Mouse (Mus musculus) kidney, adult 18-20 months (tissue): ENCODE results near the gene Kdelr2.

ENCODE experiments used
- DNase-seq: peaks from one replicate; pipeline ENCODE4 v3.0.0; 2021

Kdelr2 gene

DNA sequence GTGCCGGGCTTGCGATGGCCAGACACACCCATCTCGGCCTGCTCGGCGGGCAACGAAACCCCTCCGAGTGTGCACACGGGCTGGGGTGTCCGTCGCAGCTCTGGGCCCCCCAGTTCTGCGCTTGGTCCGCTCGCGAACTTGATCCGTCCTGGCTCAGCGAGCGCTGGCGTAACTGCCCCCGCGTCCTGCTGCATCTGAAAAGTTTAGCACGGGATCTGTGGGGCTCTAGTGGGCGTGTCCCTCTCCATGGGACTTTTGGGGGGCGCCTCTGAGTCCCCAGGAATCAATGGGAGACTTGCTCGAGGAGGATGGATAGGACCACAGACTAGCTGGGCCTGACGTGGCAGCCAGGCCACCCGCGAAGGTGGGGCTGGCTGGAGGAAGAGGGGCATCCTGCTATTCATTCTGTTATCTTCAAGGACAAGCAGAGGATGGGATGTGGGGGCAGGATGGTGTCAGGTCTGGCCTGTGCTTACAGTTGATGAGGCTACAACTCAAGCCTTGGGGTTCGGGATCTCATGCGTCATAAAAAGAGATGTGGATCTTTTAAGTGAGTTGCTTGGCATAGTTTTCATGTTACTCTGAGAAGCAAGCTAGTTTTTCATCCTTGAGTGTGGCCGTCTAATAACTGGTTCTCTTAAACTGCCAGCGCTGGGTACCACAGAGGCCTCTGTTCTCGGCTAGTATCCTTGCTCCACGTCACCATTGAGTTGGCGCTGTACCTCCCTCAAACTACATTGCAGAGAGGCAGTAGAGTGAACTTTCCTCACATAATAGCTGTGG is 701 bp downstream of the Kdelr2 start:
- peak; percentile 11 for DNase-seq

GRCm38 (mm10) chr5:143405200-143405599 is 1.6 kb downstream of the Kdelr2 start:
- peak; percentile 66 for DNase-seq

- no peak for DNase-seq
These were observed 2.9 kb downstream of the Kdelr2 start for GRCm38 (mm10) chr5:143406548-143406947.

GRCm38 (mm10) chr5:143409239-143409638 is 5.6 kb downstream of the Kdelr2 start:
- no peak for DNase-seq

GRCm38 (mm10) chr5:143410841-143411395 is 7.3 kb downstream of the Kdelr2 start:
- DNase-seq: no peak

- no peak for DNase-seq
These were observed 17.8 kb downstream of the Kdelr2 start for GRCm38 (mm10) chr5:143421484-143421883.

GRCm38 (mm10) chr5:143422990-143423389 is 19.4 kb downstream of the Kdelr2 start:
- DNase-seq: no peak

DNA sequence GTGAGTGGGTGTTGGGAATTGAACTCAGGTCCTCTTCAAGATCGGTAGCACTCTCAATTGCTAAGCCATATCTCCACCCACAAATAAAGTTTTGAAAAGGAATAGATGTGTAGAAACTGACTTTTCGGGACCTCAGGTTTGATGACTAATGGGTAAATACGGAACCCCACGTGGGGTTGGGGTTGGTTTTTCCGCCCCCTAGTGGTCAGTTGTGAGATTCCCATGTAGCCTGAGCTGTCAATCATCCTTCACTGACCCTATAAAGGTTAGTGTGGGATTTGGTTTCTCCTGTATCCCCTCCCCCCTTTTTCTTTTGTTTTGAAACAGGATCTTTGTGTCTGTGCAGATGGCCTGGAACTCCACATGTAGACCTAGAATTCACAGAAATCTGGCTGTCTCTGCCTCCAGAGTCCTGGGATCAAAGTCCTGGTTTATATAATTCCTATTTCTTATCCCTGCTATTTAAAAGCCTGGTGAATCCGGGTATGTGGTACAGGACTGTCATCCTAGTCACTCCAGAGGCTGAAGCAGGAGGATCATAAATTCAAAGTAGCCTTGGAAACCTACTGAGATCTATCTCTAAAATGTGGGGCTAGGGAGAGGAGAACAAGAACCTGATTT is 20.4 kb downstream of the Kdelr2 start:
- peak; percentile 66 for DNase-seq

DNA sequence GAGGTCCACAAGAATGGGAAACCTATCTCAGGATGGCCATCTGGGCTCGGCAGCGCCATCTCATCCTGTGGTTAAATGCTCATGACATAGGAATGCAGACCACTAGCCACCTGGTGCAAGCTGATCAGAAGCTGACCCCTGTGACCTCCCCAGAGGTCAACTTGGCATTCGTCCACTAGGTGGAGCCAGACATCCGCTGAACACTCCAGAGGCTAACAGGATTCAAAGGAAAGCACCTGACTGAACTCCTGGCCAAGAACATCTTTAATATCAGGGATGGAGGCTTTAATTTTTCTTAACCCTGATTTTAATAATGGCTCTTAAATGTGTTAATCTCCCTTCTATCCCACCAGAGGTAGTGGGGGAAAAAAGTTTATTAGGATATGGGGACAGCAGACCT is 30.8 kb downstream of the Kdelr2 start:
- DNase-seq: peak; percentile 76

- no peak for DNase-seq
These were observed 37.7 kb downstream of the Kdelr2 start for GRCm38 (mm10) chr5:143441298-143441697.

DNA sequence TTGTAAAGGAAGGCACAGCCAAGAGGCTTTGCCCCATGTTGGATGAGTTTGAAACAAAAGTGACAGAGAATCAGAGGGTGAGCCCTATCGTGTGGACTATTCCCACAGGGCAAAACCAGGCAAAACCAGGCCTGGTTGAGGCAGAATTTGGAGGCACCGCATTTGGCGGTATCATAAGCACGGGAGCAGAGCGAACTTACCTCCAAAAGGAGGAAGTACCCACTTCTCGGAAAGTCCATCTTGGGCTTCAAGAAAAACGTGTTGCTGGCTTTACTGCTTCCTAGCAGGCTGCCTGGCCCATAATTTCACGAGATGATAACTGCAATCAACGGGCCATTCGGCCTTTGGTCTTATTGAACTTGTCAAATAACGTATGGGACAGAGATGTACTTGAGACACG is 38.1 kb downstream of the Kdelr2 start:
- no peak for DNase-seq

- no peak for DNase-seq
These were observed 60.0 kb downstream of the Kdelr2 start for GRCm38 (mm10) chr5:143463671-143464070.

DNA sequence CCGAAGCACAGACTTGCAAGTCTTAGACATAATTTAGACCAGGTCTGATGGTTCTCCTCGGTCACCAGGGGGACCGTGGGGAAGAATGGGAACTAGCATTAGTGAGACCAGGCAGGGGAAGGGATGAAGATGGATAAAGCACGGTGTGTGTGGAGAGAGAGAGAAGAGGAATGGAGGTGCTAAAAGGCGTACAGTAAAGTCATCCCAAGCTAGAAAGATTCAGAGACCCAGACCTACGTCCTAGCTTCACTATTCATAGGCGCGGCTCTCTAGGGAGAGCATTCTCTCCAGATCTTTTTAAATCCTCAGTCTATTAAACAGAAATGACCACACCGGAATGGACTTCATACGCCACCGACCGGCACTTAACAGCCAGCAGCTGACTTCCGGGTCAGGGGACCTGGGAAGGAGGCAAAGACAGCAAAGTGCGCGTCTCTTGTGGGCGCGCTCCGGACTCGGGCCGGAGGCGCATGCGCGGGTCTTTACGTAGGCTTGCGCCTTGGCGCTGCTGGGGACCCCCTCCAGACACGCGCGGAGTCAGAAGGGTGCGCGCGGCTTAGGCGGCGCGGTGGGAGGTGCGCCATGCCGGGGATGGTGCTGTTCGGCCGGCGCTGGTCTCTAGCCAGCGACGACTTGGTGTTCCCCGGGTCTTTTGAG is 60.6 kb downstream of the Kdelr2 start, which contains the start of gene Daglb:
Gene Daglb, plus strand, starts transcription at position 485 of the 657 bp plus-strand sequence.
- DNase-seq: peak; percentile 87

GRCm38 (mm10) chr5:143464757-143465118 is 61.1 kb downstream of the Kdelr2 start:
- no peak for DNase-seq

- DNase-seq: no peak
These were observed 61.8 kb downstream of the Kdelr2 start for GRCm38 (mm10) chr5:143465156-143466085.

DNA sequence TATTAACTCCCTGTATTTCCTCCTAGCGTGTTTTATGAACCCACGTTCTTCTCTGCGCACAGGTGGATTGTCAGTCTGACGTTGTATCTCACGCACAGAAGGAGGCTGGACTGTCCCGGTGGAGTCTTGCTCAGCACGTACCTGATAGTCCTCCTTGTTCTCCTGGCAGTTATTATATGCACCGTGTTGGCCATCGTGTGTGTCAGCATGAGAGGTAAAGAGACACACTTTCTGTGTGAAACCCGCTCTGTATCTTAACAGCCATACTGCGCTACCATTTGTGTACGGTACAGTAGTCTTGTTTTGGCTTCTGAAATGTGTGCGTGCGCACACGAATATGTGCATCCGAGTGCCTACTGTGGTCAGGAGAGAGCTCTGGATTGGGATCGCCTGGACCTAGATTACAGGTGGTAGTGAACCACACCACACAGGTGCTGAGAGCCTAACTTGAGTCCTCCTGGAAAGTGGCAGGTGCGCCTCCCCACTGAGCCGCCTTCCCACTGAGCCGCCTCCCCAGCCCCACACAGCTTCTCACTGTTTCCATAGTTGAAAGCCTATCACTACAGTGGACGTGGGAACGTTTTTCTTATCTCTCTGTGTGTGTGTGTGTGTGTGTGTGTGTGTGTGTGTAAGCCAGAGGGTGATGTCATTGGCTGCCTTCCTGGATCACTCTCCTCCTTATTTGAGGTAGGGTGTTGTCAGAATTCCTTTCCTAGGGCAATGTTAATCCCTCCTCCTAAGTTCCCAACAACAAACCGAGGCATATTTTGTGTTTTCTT is 63.4 kb downstream of the Kdelr2 start:
- no peak for DNase-seq

GRCm38 (mm10) chr5:143467931-143468330 is 64.3 kb downstream of the Kdelr2 start:
- DNase-seq: no peak

DNA sequence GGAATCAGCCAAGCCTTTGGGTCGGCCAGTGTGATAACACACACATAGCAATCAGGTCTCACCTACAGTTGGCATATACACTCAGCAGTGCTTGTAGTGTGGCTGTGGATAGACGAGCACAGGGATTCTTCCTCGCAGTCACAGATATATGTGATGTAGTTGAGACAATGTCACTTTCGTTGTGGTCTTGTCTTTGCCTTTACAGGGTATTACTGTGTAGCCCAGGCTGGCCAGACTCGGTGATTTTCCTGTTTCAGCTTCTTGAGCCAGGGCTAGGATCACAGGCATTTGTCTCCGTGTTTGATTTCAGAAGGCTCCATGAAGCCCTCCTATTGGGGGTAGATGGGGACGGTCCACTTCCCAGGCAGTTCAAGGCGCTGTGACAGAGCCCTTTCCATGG is 66.0 kb downstream of the Kdelr2 start:
- no peak for DNase-seq

GRCm38 (mm10) chr5:143470421-143471164 is 67.0 kb downstream of the Kdelr2 start:
- DNase-seq: no peak

- no peak for DNase-seq
These were observed 67.5 kb downstream of the Kdelr2 start for GRCm38 (mm10) chr5:143471165-143471546.
